ENCODE assay signal across 9 mouse cellular contexts in the genomic region with DNA sequence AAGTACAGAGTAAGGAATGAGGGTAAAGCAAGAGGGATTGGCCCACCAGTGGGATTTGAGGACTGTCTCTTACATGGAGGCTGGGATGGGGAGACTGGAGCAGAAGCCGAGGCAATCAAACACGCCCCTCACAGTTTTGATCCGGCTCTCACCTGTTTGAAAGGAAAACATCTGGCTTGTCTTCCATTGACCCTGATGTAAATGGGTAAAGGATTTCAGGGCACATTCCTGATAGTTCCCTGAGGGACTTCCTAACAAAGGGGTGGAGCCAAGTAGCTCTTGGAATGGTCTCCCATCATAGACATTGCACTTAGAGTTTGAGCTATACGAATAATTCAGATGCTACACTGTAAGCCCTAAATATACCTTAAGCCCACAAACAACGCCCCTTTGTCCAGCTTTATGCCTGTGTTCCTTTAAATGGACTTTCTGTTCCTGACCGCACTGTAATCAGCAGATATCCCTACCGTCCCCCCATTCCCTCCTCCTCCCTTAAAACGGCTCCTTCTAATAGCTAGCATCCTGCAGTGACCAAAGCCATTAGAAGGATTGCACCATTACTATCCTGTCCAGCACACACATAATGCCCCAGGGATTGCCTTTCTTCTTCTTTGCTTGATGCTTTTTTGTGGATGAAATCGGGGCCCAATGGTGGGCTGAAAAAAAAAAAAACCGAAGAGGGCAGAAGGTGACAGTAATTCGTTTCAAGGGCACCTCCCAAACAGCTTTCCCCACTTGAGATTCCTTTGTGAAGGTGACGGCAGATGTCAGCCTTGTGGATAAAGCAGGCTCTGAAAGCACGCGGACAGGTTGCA. TPM values are rescaled to one million over a fixed set of nuclear protein-coding genes. Genes with fewer than 3 reads are reported as not detected.
DNase-seq lines count a peak whose midpoint lies in the region; ATAC-seq and TF ChIP-seq lines count a peak whose summit lies in the region.
"Had no signal": no experiment of that assay in that cellular context is flagged by ENCODE, and none has a peak within 500 bp of the region (broad histone marks: within the 10 kb centered on the region; RNA-seq: fewer than 3 reads in every experiment).

No protein-coding gene starts in this region.

- no peaks in the 10 kb centered on the region for H3K9me3 ChIP-seq in kidney, embryonic 16.5 days (ENCODE audit: low read length)
- no peaks in the 10 kb centered on the region for H3K9me3 ChIP-seq in heart, postnatal 0 days (replicated peaks; ENCODE audit: control insufficient read depth, low read length)
- H3K9me3 ChIP-seq in midbrain, embryonic 14.5 days (ENCODE audit: control insufficient read depth, low read length) = no peaks in the 10 kb centered on the region

- H3K27me3 ChIP-seq in kidney, embryonic 16.5 days (ENCODE audit: insufficient read depth, low read length) = 0 out of 2 replicates have a peak, but pooled peaks cover 5% of the 10 kb centered on the region
- no peaks in the 10 kb centered on the region for H3K27me3 ChIP-seq in heart, postnatal 0 days (ENCODE audit: control insufficient read depth, insufficient read depth, low read length)
- no peaks in the 10 kb centered on the region for H3K27me3 ChIP-seq in midbrain, embryonic 14.5 days (ENCODE audit: control insufficient read depth, insufficient read depth, low read length)

- intact Hi-C loops in left cerebral cortex, postnatal 10 days (cut with DNase I) = no loop called here

- H3K4me1 ChIP-seq in kidney, embryonic 16.5 days (ENCODE audit: insufficient read depth, low read length) = peaks cover 47% of the 10 kb centered on the region
- peaks cover 26% of the 10 kb centered on the region for H3K4me1 ChIP-seq in heart, postnatal 0 days (ENCODE audit: control insufficient read depth, insufficient read depth)
- H3K4me1 ChIP-seq in midbrain, embryonic 14.5 days (ENCODE audit: control insufficient read depth, insufficient read depth, low read length) = peaks cover 41% of the 10 kb centered on the region

- ATAC-seq in kidney, embryonic 16.5 days (ENCODE audit: low FRiP score, low TSS enrichment) = no peak
- ATAC-seq in heart, postnatal 0 days (ENCODE audit: insufficient read depth, low read depth) = no peak
- ATAC-seq in midbrain, embryonic 14.5 days (ENCODE audit: low FRiP score, low TSS enrichment) = no peak

- peak overlapping the region; percentile 25; the same call in 1 of the 2 replicates for H3K27ac ChIP-seq in kidney, embryonic 16.5 days (ENCODE audit: low read length)
- H3K27ac ChIP-seq in heart, postnatal 0 days (ENCODE audit: low read depth) = peak overlapping the region; percentile 61; the same call in 1 of the 2 replicates
- peak overlapping the region; percentile 82 for H3K27ac ChIP-seq in midbrain, embryonic 14.5 days (replicated peaks; ENCODE audit: low read depth, low read length)
- H3K27ac ChIP-seq: macrophage had no signal

- no peaks in the 10 kb centered on the region for H3K36me3 ChIP-seq in kidney, embryonic 16.5 days (ENCODE audit: insufficient read depth, low read length)
- H3K36me3 ChIP-seq in heart, postnatal 0 days (replicated peaks; ENCODE audit: control insufficient read depth, insufficient read depth, low read length) = no peaks in the 10 kb centered on the region
- H3K36me3 ChIP-seq in midbrain, embryonic 14.5 days (ENCODE audit: control insufficient read depth, insufficient read depth, low read length) = no peaks in the 10 kb centered on the region

- no peak for DNase-seq in kidney, adult 8-10 months
- DNase-seq in adipocyte (ENCODE audit: low spot score) = peak; percentile 18
- DNase-seq in heart, postnatal 0 days (ENCODE audit: low spot score) = no peak
- no peak for DNase-seq in midbrain, embryonic 14.5 days
- no peak for DNase-seq in cerebellum, adult 11 months
- no peak for DNase-seq in left cerebral cortex, postnatal 10 days (ENCODE audit: extremely low spot score in 1 of 2, low spot score in 2 of 2)
- DNase-seq in spleen, postnatal 36 days (ENCODE audit: low spot score in 2 of 2) = no peak

- TF ChIP-seq EP300 in heart, postnatal 0 days (IDR thresholded peaks at IDR 0.05; ENCODE audit: low read depth) = no peak

- peak overlapping the region; percentile 38 for H3K4me2 ChIP-seq in kidney, embryonic 16.5 days (replicated peaks; ENCODE audit: low read depth, low read length)
- H3K4me2 ChIP-seq in heart, postnatal 0 days (ENCODE audit: low read depth, low read length) = peak overlapping the region; percentile 28; the same call in 1 of the 2 replicates
- peak overlapping the region; percentile 32; the same call in 1 of the 2 replicates for H3K4me2 ChIP-seq in midbrain, embryonic 14.5 days (ENCODE audit: low read length)

- WGBS in kidney, embryonic 16.5 days = 44% methylated on average over 14 of the region's 14 CpGs
- WGBS in heart, postnatal 0 days = 36% methylated on average over 14 of the region's 14 CpGs
- 38% methylated on average over 14 of the region's 14 CpGs for WGBS in midbrain, embryonic 14.5 days

- peak overlapping the region; percentile 45 for H3K9ac ChIP-seq in kidney, embryonic 16.5 days (replicated peaks; ENCODE audit: low read length)
- no peak overlapping the region for H3K9ac ChIP-seq in heart, postnatal 0 days (replicated peaks; ENCODE audit: low read depth, low read length)
- peak overlapping the region; percentile 27; the same call in 1 of the 2 replicates for H3K9ac ChIP-seq in midbrain, embryonic 14.5 days (replicated peaks; ENCODE audit: low read length)

- no peak for TF ChIP-seq CTCF in heart, postnatal 0 days (IDR thresholded peaks at IDR 0.05; ENCODE audit: low read depth)

- H3K4me3 ChIP-seq in kidney, embryonic 16.5 days (ENCODE audit: low read length) = no peak overlapping the region
- no peak overlapping the region for H3K4me3 ChIP-seq in heart, postnatal 0 days (ENCODE audit: low read depth, low read length)
- H3K4me3 ChIP-seq in midbrain, embryonic 14.5 days (replicated peaks; ENCODE audit: low read depth, low read length) = no peak overlapping the region

RNA-seq across cellular contexts. Expression of a gene that starts 36.3 kb away (rescaled TPM):
- 0.22 and 0.49 TPM in 2 replicates for polyA plus RNA-seq in kidney, embryonic 16.5 days (2015; fragmentation: Nextera tagmentation; extraction: Ambion mirVana)
- 3.4 and 7.7 TPM in 2 replicates for total RNA-seq in heart, postnatal 0 days (2014; rRNA removed; ENCODE audit: low replicate concordance)
- polyA plus RNA-seq in heart, postnatal 0 days (2015; fragmentation: Nextera tagmentation; extraction: Ambion mirVana) = 1.7 and 2.0 TPM in 2 replicates
- polyA plus RNA-seq in midbrain, embryonic 14.5 days (2014; fragmentation: Nextera tagmentation; extraction: Ambion mirVana) = 5.9 TPM in 2 replicates
- 1 to 10 TPM; 2.7 to 3.5 TPM for total RNA-seq in left cerebral cortex, postnatal 10 days (2021)
- polyA plus RNA-seq: macrophage had no signal

Comparison
In these comparisons a context has a peak if more than half of its experiments do, and no peak if none do; other contexts are left out.
1. H3K27ac ChIP-seq: peak in every context shown above with its lines; median percentile 82 in midbrain, embryonic 14.5 days; 61 in heart, postnatal 0 days; 25 in kidney, embryonic 16.5 days.